Mouse (Mus musculus) MEL (cell line): ENCODE measurements around the gene Aldh8a1. TPM values are rescaled to one million over a fixed set of nuclear protein-coding genes. Genes with fewer than 3 reads are reported as not detected.

Experiments
- DNase-seq: peaks from one replicate; pipeline ENCODE4 v3.0.0; 2011; ENCODE audit warnings: low read depth, low spot score
- H3K27ac ChIP-seq: 2 replicates; pipeline ENCODE4 v1.5.1; 2012; ENCODE audit warnings: low read depth, mild to moderate bottlenecking, control low read depth, low read length, moderate library complexity; ENCODE audit not compliant: control insufficient read depth
- H3K27me3 ChIP-seq, 2 experiments: fragments of 150-350 bp in 1 of 2; sonication (generic) in 1 of 2; 2 replicates each; pipeline ENCODE4 v1.6.1; 2012; ENCODE audit warnings: low read length in 2 of 2, mild to moderate bottlenecking in 2 of 2, improper control_type of control experiment in 1 of 2, moderate library complexity in 1 of 2; ENCODE audit not compliant: insufficient read depth in 2 of 2, control insufficient read depth in 1 of 2
- H3K36me3 ChIP-seq, 2 experiments: 2 replicates each; pipeline ENCODE4 v1.6.1; 2012 to 2014; ENCODE audit warnings: low read length in 2 of 2, improper control_type of control experiment in 1 of 2, inconsistent platforms in 1 of 2, mild to moderate bottlenecking in 1 of 2; ENCODE audit not compliant: insufficient read depth in 2 of 2, control insufficient read depth in 1 of 2
- H3K4me1 ChIP-seq, 2 experiments: fragments of 150-350 bp in 1 of 2; sonication (generic) in 1 of 2; 2 replicates each; pipeline ENCODE4 v1.6.1; 2012; ENCODE audit warnings: low read length in 2 of 2, improper control_type of control experiment in 1 of 2, mild to moderate bottlenecking in 1 of 2; ENCODE audit not compliant: insufficient read depth in 2 of 2, control insufficient read depth in 1 of 2
- H3K4me3 ChIP-seq, 2 experiments: fragments of 150-350 bp in 1 of 2; sonication (generic) in 1 of 2; 2 replicates each; pipeline ENCODE4 v1.5.1; 2012; ENCODE audit warnings: low read depth in 2 of 2, low read length in 2 of 2, mild to moderate bottlenecking in 2 of 2, moderate library complexity in 2 of 2, control low read depth in 1 of 2, improper control_type of control experiment in 1 of 2; ENCODE audit not compliant: control insufficient read depth in 1 of 2, insufficient read depth in 1 of 2
- H3K79me2 ChIP-seq: 2 replicates; pipeline ENCODE4 v1.6.1; 2012; ENCODE audit warnings: mild to moderate bottlenecking, low read length, moderate library complexity; ENCODE audit not compliant: control insufficient read depth, poor library complexity, insufficient read depth
- H3K9ac ChIP-seq: 2 replicates; pipeline ENCODE4 v1.6.1; 2012; ENCODE audit warnings: low read depth, mild to moderate bottlenecking, control low read depth, low read length, moderate library complexity; ENCODE audit not compliant: control insufficient read depth, poor library complexity, severe bottlenecking
- H3K9me3 ChIP-seq: fragments of 150-350 bp; sonication (generic); replicated peaks from 2 replicates; pipeline ENCODE4 v1.6.1; 2012; ENCODE audit warnings: mild to moderate bottlenecking, low read length, improper control_type of control experiment, moderate library complexity; ENCODE audit not compliant: insufficient read depth
- BHLHE40 ChIP-seq: IDR thresholded peaks from 2 replicates; pipeline ENCODE4 v1.6.1; 2012; ENCODE audit warnings: low read depth, mild to moderate bottlenecking, inconsistent platforms, low read length, improper control_type of control experiment, borderline replicate concordance
- CHD1 ChIP-seq: IDR thresholded peaks from 2 replicates; pipeline ENCODE4 v1.6.1; 2012; ENCODE audit warnings: low read depth, mild to moderate bottlenecking, inconsistent platforms, low read length, improper control_type of control experiment
- CHD2 ChIP-seq: IDR thresholded peaks from 2 replicates; pipeline ENCODE4 v1.6.1; 2011; ENCODE audit warnings: low read length, improper control_type of control experiment
- CTCF ChIP-seq, 3 experiments: IDR thresholded peaks in 2 of 3; conservative IDR thresholded peaks in 1 of 3; 2 replicates each; pipeline ENCODE4 v1.5.1; 2011 to 2012; ENCODE audit warnings: low read length in 3 of 3, low read depth in 2 of 3, mild to moderate bottlenecking in 2 of 3, improper control_type of control experiment in 1 of 3, inconsistent platforms in 1 of 3, mixed read lengths in 1 of 3, moderate library complexity in 1 of 3; ENCODE audit not compliant: control insufficient read depth in 1 of 3, insufficient read depth in 1 of 3, poor library complexity in 1 of 3, severe bottlenecking in 1 of 3
- E2F4 ChIP-seq: IDR thresholded peaks from 2 replicates; pipeline ENCODE4 v1.6.1; 2011; ENCODE audit warnings: low read depth, low read length, improper control_type of control experiment, borderline replicate concordance
- ELF1 ChIP-seq: IDR thresholded peaks from 2 replicates; pipeline ENCODE4 v1.6.1; 2014; ENCODE audit warnings: low read depth, mild to moderate bottlenecking, inconsistent platforms, low read length, improper control_type of control experiment, moderate library complexity
- EP300 ChIP-seq, 2 experiments: IDR thresholded peaks; 2 replicates each; pipeline ENCODE4 v1.6.1; 2011; ENCODE audit warnings: improper control_type of control experiment in 2 of 2, low read length in 2 of 2, low read depth in 1 of 2, mild to moderate bottlenecking in 1 of 2
- ETS1 ChIP-seq: IDR thresholded peaks from 2 replicates; pipeline ENCODE4 v1.6.1; 2012; ENCODE audit warnings: low read depth, mild to moderate bottlenecking, inconsistent platforms, low read length, improper control_type of control experiment, moderate library complexity
- GABPA ChIP-seq: IDR thresholded peaks from 2 replicates; pipeline ENCODE4 v1.6.1; 2012; ENCODE audit warnings: low read depth, mild to moderate bottlenecking, inconsistent platforms, low read length, improper control_type of control experiment, moderate library complexity
- GATA1 ChIP-seq: IDR thresholded peaks from 2 replicates; pipeline ENCODE4 v1.6.1; 2011; ENCODE audit warnings: low read depth, low read length, improper control_type of control experiment
- HCFC1 ChIP-seq: IDR thresholded peaks from 2 replicates; pipeline ENCODE4 v1.6.1; 2012; ENCODE audit warnings: low read depth, mild to moderate bottlenecking, inconsistent platforms, low read length, improper control_type of control experiment, moderate library complexity
- JUND ChIP-seq: IDR thresholded peaks from 2 replicates; pipeline ENCODE4 v1.6.1; 2011; ENCODE audit warnings: low read depth, mild to moderate bottlenecking, improper control_type of control experiment, low read length
- KAT2A ChIP-seq: conservative IDR thresholded peaks from 2 replicates; pipeline ENCODE4 v1.6.1; 2012; ENCODE audit warnings: low read depth, low read length, improper control_type of control experiment, inconsistent platforms
- MAFK ChIP-seq: IDR thresholded peaks from 2 replicates; pipeline ENCODE4 v1.6.1; 2011; ENCODE audit warnings: low read depth, mild to moderate bottlenecking, low read length, improper control_type of control experiment, borderline replicate concordance
- MAZ ChIP-seq: IDR thresholded peaks from 2 replicates; pipeline ENCODE4 v1.6.1; 2012; ENCODE audit warnings: low read depth, mild to moderate bottlenecking, inconsistent platforms, low read length, improper control_type of control experiment
- MEF2A ChIP-seq: IDR thresholded peaks from 2 replicates; pipeline ENCODE4 v1.6.1; 2014; ENCODE audit warnings: low read depth, mild to moderate bottlenecking, inconsistent platforms, low read length, improper control_type of control experiment; ENCODE audit not compliant: poor library complexity, insufficient replicate concordance, severe bottlenecking; ENCODE audit errors: extremely low read depth
- MXI1 ChIP-seq: IDR thresholded peaks from 2 replicates; pipeline ENCODE4 v1.6.1; 2011; ENCODE audit warnings: mild to moderate bottlenecking, low read depth, low read length, improper control_type of control experiment
- MYB ChIP-seq: IDR thresholded peaks from 2 replicates; pipeline ENCODE4 v1.6.1; 2011; ENCODE audit warnings: mild to moderate bottlenecking, low read depth, low read length, improper control_type of control experiment
- MYC ChIP-seq: IDR thresholded peaks from 2 replicates; pipeline ENCODE4 v1.6.1; 2011; ENCODE audit warnings: low read depth, mild to moderate bottlenecking, low read length, improper control_type of control experiment, moderate library complexity
- NELFE ChIP-seq: IDR thresholded peaks from 2 replicates; pipeline ENCODE4 v1.6.1; 2011; ENCODE audit warnings: low read depth, low read length, improper control_type of control experiment
- NRF1 ChIP-seq: IDR thresholded peaks from 2 replicates; pipeline ENCODE4 v1.6.1; 2014; ENCODE audit warnings: low read depth, mild to moderate bottlenecking, inconsistent platforms, low read length, improper control_type of control experiment, moderate library complexity; ENCODE audit not compliant: poor library complexity, insufficient read depth, severe bottlenecking
- POLR2AphosphoS2 ChIP-seq: IDR thresholded peaks from 2 replicates; pipeline ENCODE4 v1.6.1; 2011; ENCODE audit warnings: low read length, improper control_type of control experiment
- POLR2AphosphoS5 ChIP-seq: IDR thresholded peaks from 2 replicates; pipeline ENCODE4 v1.6.1; 2012; ENCODE audit warnings: low read depth, borderline replicate concordance, mild to moderate bottlenecking, inconsistent platforms, low read length, moderate library complexity, mixed read lengths
- RCOR1 ChIP-seq: IDR thresholded peaks from 2 replicates; pipeline ENCODE4 v1.6.1; 2012; ENCODE audit warnings: low read depth, mild to moderate bottlenecking, inconsistent platforms, low read length, improper control_type of control experiment
- SIN3A ChIP-seq: IDR thresholded peaks from 2 replicates; pipeline ENCODE4 v1.6.1; 2012; ENCODE audit warnings: low read length, improper control_type of control experiment, inconsistent platforms
- SMC3 ChIP-seq: IDR thresholded peaks from 2 replicates; pipeline ENCODE4 v1.6.1; 2011; ENCODE audit warnings: low read depth, low read length, improper control_type of control experiment
- TAL1 ChIP-seq: IDR thresholded peaks from 2 replicates; pipeline ENCODE4 v1.6.1; 2012; ENCODE audit warnings: mild to moderate bottlenecking, inconsistent platforms, low read length, moderate library complexity, mixed read lengths
- TBP ChIP-seq: IDR thresholded peaks from 2 replicates; pipeline ENCODE4 v1.8.0; 2011; ENCODE audit warnings: low read depth, low read length, improper control_type of control experiment
- TCF12 ChIP-seq: IDR thresholded peaks from 2 replicates; pipeline ENCODE4 v1.6.1; 2014; ENCODE audit warnings: low read depth, mild to moderate bottlenecking, inconsistent platforms, low read length, improper control_type of control experiment, moderate library complexity
- UBTF ChIP-seq: IDR thresholded peaks from 2 replicates; pipeline ENCODE4 v1.6.1; 2012; ENCODE audit warnings: low read depth, mild to moderate bottlenecking, inconsistent platforms, low read length, improper control_type of control experiment, moderate library complexity, borderline replicate concordance; ENCODE audit not compliant: insufficient read depth
- USF1 ChIP-seq: IDR thresholded peaks from 2 replicates; pipeline ENCODE4 v1.6.1; 2014; ENCODE audit warnings: low read depth, mild to moderate bottlenecking, inconsistent platforms, low read length, improper control_type of control experiment, moderate library complexity
- USF2 ChIP-seq, 2 experiments: IDR thresholded peaks; 2 replicates each; pipeline ENCODE4 v1.6.1; 2011 to 2012; ENCODE audit warnings: improper control_type of control experiment in 2 of 2, low read length in 2 of 2, borderline replicate concordance in 1 of 2, inconsistent platforms in 1 of 2, low read depth in 1 of 2, mild to moderate bottlenecking in 1 of 2; ENCODE audit not compliant: insufficient read depth in 1 of 2
- ZC3H11A ChIP-seq: IDR thresholded peaks from 2 replicates; pipeline ENCODE4 v1.6.1; 2012; ENCODE audit warnings: low read depth, mild to moderate bottlenecking, inconsistent platforms, low read length, improper control_type of control experiment
- ZKSCAN1 ChIP-seq: IDR thresholded peaks from 2 replicates; pipeline ENCODE4 v1.6.1; 2012; ENCODE audit warnings: low read depth, mild to moderate bottlenecking, inconsistent platforms, low read length, improper control_type of control experiment, moderate library complexity
- ZMIZ1 ChIP-seq: IDR thresholded peaks from 2 replicates; pipeline ENCODE4 v1.6.1; 2012; ENCODE audit warnings: low read depth, mild to moderate bottlenecking, inconsistent platforms, low read length, improper control_type of control experiment, moderate library complexity
- ZNF384 ChIP-seq: IDR thresholded peaks from 2 replicates; pipeline ENCODE4 v1.6.1; 2012; ENCODE audit warnings: low read depth, mild to moderate bottlenecking, inconsistent platforms, low read length, improper control_type of control experiment
- polyA plus RNA-seq, 2 experiments: library from polyadenylated mRNA; stranded (reverse) in 1 of 2; unstranded in 1 of 2; fragments of >175 nt in 1 of 2; fragments of >200 nt in 1 of 2; gene quantifications; 2 replicates each; pipeline versions ENCODE4 v1.2.1 to v1.2.4; 2012; ENCODE audit warnings: low replicate concordance in 2 of 2, low read depth in 1 of 2; ENCODE audit not compliant: insufficient read length in 2 of 2, insufficient read depth in 1 of 2, missing spikeins in 1 of 2
- total RNA-seq: library from RNA; depleted of rRNA; stranded (reverse); fragments of 300-350 nt; gene quantifications from 2 replicates; pipeline ENCODE4 v1.2.3, GENCODE M21; 2012

Aldh8a1 gene
- total and polyA plus RNA-seq, 3 experiments = 0.04 to 0.07 TPM; not detected in 1

- no peaks in the 10 kb centered on the region for H3K9me3 ChIP-seq
- H3K27ac ChIP-seq = no peak overlapping the region
- H3K27me3 ChIP-seq = no peaks in the 10 kb centered on the region
- H3K9ac ChIP-seq = no peak overlapping the region
- peaks cover 0 to 7% of the 10 kb centered on the region in 2 experiments; a peak in 1 of 4 replicates for H3K36me3 ChIP-seq
- DNase-seq = peak; percentile 84
- H3K79me2 ChIP-seq = no peaks in the 10 kb centered on the region
- no peak overlapping the region for H3K4me3 ChIP-seq
- peaks cover 0 to 8% of the 10 kb centered on the region in 2 experiments; a peak in 2 of 4 replicates for H3K4me1 ChIP-seq
- TF ChIP-seq MAFK (no peak), E2F4 (no peak), EP300 (IDR thresholded peaks at IDR 0.05; ENCODE audit: low read depth in 1 of 2, low read length in 2 of 2) (peak; percentile 51 to 53), POLR2AphosphoS2 (no peak), MYB (no peak), ZNF384 (no peak), BHLHE40 (no peak), CTCF (IDR thresholded peaks at IDR 0.05 in 2 of 3, conservative IDR thresholded peaks at IDR 0.05 in 1 of 3; ENCODE audit: control insufficient read depth in 1 of 3, insufficient read depth in 1 of 3, low read depth in 2 of 3, low read length in 3 of 3, poor library complexity in 1 of 3, severe bottlenecking in 1 of 3) (peak; percentile 72 to 85 (median 77)), MAZ (no peak), CHD1 (no peak), SMC3 (peak; percentile 91), ZMIZ1 (no peak), USF1 (no peak), GABPA (no peak), MEF2A (no peak), TAL1 (peak; percentile 25; the same call in 1 of the 2 replicates), ETS1 (no peak), RCOR1 (no peak), USF2 (IDR thresholded peaks at IDR 0.05; ENCODE audit: borderline replicate concordance in 1 of 2, insufficient read depth in 1 of 2, low read depth in 1 of 2, low read length in 2 of 2) (no peak), SIN3A (no peak), TCF12 (peak; percentile 60; the same call in 1 of the 2 replicates), MXI1 (no peak), JUND (no peak), KAT2A (no peak), GATA1 (no peak), UBTF (no peak), NRF1 (no peak), ZKSCAN1 (no peak), NELFE (no peak), CHD2 (no peak), TBP (no peak), ZC3H11A (peak; percentile 51), MYC (no peak), ELF1 (no peak), HCFC1 (no peak), POLR2AphosphoS5 (no peak)
Observed at GRCm38 (mm10) chr10:21378196-21378944, 1.3 kb downstream of the Aldh8a1 start.
